Mouse (Mus musculus) yolk sac, embryonic 10.5 days (tissue): Measurements from ENCODE around the gene Znrf3.
A peak's percentile ranks its signal among the peaks of the same experiment; 100 is the strongest.

ENCODE experiments used
- DNase-seq: peaks from one replicate; pipeline ENCODE4 v3.0.0-alpha.2; 2017; ENCODE audit warnings: low spot score

The Znrf3 gene

GRCm38 (mm10) chr11:5390969-5391831 lies 53.4 kb downstream of the Znrf3 start:
- DNase-seq: no peak

DNA sequence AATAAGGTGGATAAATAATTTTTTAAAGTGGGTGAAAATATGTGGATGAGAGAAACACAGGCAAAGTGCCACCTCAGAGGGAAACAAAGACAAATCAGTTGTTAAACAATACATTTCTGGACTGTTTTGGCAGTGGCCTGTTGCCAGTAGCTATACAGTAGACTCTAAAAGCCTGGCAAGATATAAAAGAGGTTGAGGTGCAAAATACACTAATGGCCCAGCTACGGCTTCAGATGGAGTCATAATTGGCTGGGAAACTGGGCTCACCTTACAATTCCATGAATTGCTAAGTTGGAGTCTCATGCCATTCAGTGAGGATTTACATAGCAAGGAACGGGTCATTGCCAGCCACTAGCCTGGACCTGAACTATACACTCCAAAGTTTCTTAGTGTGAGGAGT lies 62.0 kb downstream of the Znrf3 start:
- no peak for DNase-seq

DNA sequence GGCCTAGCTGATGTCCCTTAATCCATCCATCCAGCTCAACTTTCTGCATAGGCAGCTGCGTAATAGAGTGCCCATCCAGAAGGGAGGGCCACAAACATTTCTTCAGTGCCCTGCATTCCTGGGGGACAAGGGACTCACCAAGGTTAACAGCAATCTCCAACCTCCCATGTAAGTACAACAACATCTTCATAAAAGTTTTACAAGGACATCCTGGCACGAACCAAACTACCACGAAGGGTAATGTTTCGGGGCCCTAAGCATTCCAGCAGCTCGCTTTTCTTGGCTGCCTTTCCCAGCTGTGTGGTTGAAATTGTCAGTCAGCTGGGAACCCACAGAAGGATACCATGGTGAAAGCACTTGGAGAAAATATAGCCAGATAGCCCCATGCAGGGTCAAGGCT lies 63.4 kb downstream of the Znrf3 start:
- no peak for DNase-seq

GRCm38 (mm10) chr11:5380275-5380674 lies 64.4 kb downstream of the Znrf3 start:
- no peak for DNase-seq

DNA sequence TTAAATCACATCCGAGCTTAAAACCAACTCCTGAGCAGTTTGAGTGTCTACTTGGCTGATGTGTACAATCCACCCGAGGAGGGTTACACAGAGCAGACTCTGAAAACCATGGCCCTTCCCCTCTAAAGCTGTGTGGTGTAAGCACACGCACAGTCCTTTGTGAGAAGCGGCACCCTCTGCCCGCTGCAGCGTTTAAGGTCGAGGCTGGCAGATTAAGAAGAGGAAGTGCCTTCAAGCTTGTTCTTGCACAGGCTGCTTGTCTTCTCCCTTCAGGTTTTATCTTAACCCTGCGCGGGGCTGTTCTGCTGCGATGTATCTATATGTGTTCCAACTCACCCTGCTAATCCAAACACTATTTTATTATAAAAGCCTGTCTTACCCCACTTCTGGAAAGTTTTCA lies 75.5 kb downstream of the Znrf3 start:
- no peak for DNase-seq

GRCm38 (mm10) chr11:5368492-5368891 lies 76.2 kb downstream of the Znrf3 start:
- no peak for DNase-seq

DNA sequence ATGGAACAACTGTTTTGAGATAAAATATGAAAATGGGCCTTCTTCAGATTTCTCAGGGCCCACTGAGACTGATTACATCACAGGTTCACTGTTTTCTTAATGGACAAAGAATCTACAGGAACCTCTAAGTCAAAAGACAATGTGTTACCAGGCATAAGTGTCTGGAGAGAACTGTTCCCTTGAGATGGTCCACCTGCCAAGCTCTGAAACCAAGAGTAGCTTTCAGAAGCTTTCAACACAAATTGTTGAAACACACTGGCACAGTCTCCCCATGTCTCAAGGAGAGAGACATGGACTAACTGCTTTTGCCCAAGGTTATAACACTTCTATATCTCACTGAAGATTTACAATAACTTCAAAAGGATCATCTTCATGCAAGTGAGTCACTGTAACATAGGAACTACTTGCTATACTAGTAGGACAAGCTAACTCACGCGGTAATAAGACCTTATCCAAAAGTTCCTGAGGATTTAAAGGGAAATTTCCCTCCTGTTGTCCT lies 89.3 kb downstream of the Znrf3 start:
- no peak for DNase-seq

DNA sequence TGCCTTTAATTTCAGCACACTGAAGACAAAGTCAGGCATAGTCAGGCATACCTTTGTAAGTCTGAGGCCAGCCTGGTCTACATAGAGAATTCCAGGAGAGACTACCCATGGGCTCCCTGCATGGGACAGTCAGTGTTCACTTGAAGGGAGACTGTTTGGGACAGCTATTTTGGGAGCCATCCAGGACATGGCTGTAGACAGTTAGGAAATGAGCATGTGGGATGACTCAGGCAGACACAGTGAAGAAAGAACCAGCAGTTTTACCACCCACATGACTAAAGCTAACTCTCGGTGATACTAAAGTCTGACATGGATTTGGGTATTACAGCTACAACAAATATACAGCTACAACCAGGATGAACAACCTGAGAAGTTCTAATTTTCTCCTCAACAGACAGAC lies 89.9 kb downstream of the Znrf3 start:
- no peak for DNase-seq

- no peak for DNase-seq
These were observed 91.6 kb downstream of the Znrf3 start for GRCm38 (mm10) chr11:5353032-5353431.

GRCm38 (mm10) chr11:5349483-5349882 lies 95.2 kb downstream of the Znrf3 start:
- DNase-seq: no peak

GRCm38 (mm10) chr11:5346845-5347640 lies 97.6 kb downstream of the Znrf3 start:
- DNase-seq: peak; percentile 7

- no peak for DNase-seq
These were observed 100.9 kb downstream of the Znrf3 start for GRCm38 (mm10) chr11:5343748-5344147.

GRCm38 (mm10) chr11:5339732-5340131 lies 104.9 kb downstream of the Znrf3 start:
- no peak for DNase-seq

DNA sequence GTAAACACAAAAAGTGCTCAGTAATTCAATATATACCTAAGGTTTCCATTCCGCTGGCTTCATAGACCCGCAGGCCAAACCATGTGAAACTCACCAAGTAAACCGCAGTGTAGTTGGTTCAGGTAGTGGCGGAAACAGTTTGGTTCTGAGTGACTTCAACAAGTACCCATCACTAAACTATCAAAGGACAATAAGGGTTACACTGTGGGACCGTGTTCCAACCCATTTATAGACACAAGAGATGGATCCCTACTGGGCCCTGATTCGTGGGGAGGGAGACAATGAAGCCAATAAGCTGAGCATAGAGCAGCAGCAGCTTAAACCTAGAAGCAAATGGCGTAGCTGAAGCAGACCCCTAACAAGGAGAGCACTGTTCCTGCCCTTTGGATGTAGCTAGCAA lies 107.8 kb downstream of the Znrf3 start:
- no peak for DNase-seq

DNA sequence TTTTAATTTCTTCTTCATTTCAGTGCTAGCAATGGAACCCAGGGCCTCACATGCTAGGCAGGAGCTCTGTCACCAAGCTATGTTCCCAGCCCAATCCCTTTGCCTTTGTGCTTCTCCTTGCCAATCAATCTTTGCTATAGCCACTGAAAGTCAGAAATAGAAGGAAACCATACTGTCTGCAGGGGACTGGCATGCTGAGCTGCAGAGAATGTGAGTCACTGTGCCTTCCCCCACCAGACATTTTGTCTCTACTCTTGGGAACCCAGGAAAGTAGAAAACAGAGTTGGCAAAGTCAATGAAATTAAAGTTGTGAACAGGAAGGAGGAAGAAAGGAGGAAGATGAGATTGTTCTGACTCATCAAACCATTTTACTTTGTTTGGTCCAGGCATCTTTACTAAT lies 108.4 kb downstream of the Znrf3 start:
- DNase-seq: no peak

- DNase-seq: no peak
These were observed 113.8 kb downstream of the Znrf3 start for GRCm38 (mm10) chr11:5330851-5331250.

GRCm38 (mm10) chr11:5327693-5328092 lies 117.0 kb downstream of the Znrf3 start:
- DNase-seq: no peak

DNA sequence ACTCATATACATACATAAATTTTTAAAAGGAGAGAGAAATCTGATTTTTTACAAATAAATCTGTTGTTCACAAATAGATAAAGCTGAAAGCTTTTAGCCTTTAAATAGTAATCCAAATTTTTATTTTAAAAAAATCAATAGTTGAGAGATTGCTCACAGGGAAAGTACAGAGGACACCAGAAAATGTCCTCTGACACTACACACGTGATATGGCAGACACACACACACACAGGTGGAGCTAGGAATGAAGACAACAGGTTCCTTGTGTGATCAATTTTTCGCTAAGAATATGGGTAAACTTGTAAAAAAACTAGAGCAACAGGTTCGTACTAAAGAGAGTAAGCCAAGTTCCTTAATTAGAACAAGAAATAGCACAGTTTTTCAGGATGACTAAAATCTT lies 118.4 kb downstream of the Znrf3 start:
- no peak for DNase-seq

DNA sequence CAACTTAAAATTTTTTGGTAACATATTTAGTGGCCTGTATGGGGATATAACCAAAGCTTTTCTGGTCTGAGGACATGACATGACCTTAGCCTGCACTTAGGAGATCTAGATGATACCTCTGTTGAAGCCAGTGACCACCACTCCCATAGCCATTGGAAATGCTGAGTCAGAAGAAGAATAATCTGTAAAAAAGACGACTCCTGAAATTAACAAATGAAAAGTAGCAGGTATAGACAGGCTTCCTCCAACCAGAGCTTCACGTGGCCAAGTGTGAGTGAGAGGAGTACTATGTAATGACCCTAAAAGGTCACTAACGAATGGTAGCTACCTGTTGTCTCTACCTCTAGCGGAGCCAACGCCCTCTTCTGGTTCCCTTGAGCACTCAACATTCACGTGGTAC lies 119.4 kb downstream of the Znrf3 start:
- DNase-seq: no peak

DNA sequence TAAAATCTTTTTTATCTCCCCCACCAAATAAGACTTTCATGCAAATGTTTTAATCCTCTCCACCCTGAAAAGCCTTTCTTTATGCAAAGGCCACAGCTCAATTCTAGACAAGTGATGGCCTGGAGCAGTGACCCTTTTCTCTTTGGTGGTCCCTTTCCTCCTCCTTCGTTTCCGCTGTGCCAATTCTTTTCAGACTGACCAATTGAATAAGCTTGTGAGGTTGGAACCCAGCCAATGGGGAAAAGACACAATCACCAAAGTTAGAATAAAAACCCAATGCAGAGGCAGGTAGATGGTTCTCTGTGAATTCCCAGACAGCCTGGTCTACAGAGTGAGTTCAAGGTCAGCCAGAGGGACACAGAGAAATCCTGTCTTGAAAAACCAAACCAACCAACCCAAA lies 120.4 kb downstream of the Znrf3 start:
- no peak for DNase-seq

- no peak for DNase-seq
These were observed 123.0 kb downstream of the Znrf3 start for GRCm38 (mm10) chr11:5321687-5322086.

DNA sequence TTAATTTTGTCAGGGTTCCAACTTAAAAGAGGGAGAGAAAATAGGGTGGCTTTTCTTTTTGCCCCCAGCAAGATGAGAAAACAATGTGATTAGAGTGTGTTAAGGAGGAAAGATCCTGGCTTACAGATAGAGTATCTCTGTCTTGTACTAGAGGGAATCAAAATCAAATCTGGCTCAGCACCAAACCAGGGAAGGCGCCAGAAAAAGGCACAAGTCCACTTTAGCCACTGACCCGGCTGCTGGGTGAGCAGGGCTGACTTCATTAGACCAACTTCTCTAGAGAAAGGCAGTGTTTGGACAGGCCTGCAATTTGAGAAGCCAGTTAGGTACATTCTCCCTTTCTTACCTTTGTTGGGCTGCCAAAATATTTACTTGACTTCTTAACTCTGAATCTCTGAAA lies 125.7 kb downstream of the Znrf3 start:
- no peak for DNase-seq
